Mouse (Mus musculus): ENCODE results near the gene Ankle2. TPM values are rescaled to one million over a fixed set of nuclear protein-coding genes. Genes with fewer than 3 reads are reported as not detected.

The Ankle2 gene
- 16.3 and 19.1 TPM in 2 replicates for polyA plus RNA-seq (2012; rRNA removed)

GRCm38 (mm10) chr5:110230780-110231461, at the start of gene Ankle2:
Gene Ankle2 (plus strand): TSS chr5:110231004.

DNA sequence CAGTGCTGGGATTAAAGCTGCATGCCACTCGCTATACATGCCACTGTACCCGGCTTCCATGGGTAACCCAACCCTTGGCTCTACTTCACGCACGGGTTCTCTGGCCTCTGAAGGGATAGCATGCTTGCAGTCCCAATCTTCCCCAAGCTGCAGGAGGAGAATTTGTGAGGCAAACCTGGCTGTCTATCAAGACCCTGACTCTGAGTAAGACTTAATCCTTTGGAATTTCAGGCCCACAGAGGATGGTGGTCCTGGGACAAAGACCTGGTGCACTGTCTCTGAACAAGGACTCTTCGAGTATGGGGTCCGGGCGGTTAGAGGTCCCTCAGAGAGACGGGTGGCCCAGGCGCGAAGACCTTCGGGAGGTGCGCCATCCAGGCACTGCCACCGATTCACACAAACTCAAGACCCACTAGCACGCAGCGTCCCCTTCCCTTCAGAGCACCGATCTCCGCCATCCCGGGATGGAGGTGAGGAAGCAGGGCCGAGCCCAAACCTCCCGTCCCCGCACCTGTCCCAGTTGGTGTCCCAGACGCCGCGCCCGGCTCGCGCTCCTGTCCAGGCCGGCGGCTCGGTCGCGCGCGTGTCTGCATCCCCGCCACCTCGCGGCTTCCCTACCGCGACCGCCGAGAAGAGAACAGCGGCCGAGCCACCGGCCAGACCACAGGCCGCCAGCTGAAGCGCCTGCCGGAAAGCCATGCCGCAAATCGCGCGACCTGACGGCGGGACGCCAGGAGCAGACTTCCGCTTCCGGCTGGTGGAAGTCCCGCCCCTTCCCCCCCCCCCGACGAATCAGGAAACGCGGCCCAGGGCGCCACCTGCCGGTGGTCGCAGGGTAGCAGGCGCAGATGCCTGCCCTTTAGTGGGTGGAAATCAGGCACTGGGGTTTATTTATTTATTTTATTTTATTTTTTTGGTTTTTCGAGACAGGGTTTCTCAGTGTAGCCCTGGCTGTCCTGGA, 38.6 kb downstream of the Ankle2 start, which contains the start of gene Pgam5:
Pgam5 (minus strand) TSS at position 773 of the 961 bp plus-strand sequence.

GRCm38 (mm10) chr5:110285770-110286445, 55.1 kb downstream of the Ankle2 start, which contains the start of the genes Pxmp2 and Pole:
Gene Pxmp2 (minus strand): TSS chr5:110286186.
Gene Pole (plus strand): TSS chr5:110286306.

Other genes starting within 250 kb of the Ankle2 start
- 1.5 and 3.7 TPM in 2 replicates for gene Zfp932, start 234.5 kb upstream of the Ankle2 start, polyA plus RNA-seq (2012; rRNA removed)
- gene Gm17655, start 158.5 kb upstream of the Ankle2 start, polyA plus RNA-seq (2012; rRNA removed), result 0.12 TPM in 1 of 2 replicates, not detected in the other
- 0.10 TPM in 1 of 2 replicates, not detected in the other for gene Gm35315, start 136.6 kb upstream of the Ankle2 start, polyA plus RNA-seq (2012; rRNA removed)
- 0.42 and 1.0 TPM in 2 replicates for gene Plcxd1, start 131.0 kb upstream of the Ankle2 start, polyA plus RNA-seq (2012; rRNA removed)
- 205 and 214 TPM in 2 replicates for gene Gtpbp6, start 122.8 kb upstream of the Ankle2 start, polyA plus RNA-seq (2012; rRNA removed)
- gene Zfp605, start 120.9 kb upstream of the Ankle2 start, polyA plus RNA-seq (2012; rRNA removed), result 0.25 and 0.47 TPM in 2 replicates
- 45.8 and 52.5 TPM in 2 replicates for gene Chfr, start 95.2 kb upstream of the Ankle2 start, polyA plus RNA-seq (2012; rRNA removed)
- 14.8 and 15.8 TPM in 2 replicates for gene Golga3, start 54.3 kb upstream of the Ankle2 start, polyA plus RNA-seq (2012; rRNA removed)
- 28.2 and 33.0 TPM in 2 replicates for gene Pgam5, start 38.9 kb downstream of the Ankle2 start, polyA plus RNA-seq (2012; rRNA removed)
- 4.5 and 5.5 TPM in 2 replicates for gene Pxmp2, start 55.2 kb downstream of the Ankle2 start, polyA plus RNA-seq (2012; rRNA removed)
- gene Pole, start 55.3 kb downstream of the Ankle2 start, polyA plus RNA-seq (2012; rRNA removed), result 7.7 and 12.0 TPM in 2 replicates
- gene P2rx2, start 112.2 kb downstream of the Ankle2 start, polyA plus RNA-seq (2012; rRNA removed), result 1.3 and 1.6 TPM in 2 replicates
- not detected in 2 replicates for gene Lrcol1, start 113.7 kb downstream of the Ankle2 start, polyA plus RNA-seq (2012; rRNA removed)
- 207 and 215 TPM in 2 replicates for gene Fbrsl1, start 217.5 kb downstream of the Ankle2 start, polyA plus RNA-seq (2012; rRNA removed)

All from ovary, adult 2 months (tissue).